Mouse (Mus musculus) CH12.LX (cell line): Measurements from ENCODE around the gene Cacnb4. TPM values are rescaled to one million over a fixed set of nuclear protein-coding genes. Genes with fewer than 3 reads are reported as not detected.

Experiments used
- DNase-seq: peaks from one replicate; pipeline ENCODE4 v3.0.0-alpha.2; 2013; ENCODE audit errors: extremely low read depth
- H3K27ac ChIP-seq: 2 replicates; pipeline ENCODE4 v1.5.1; 2012; ENCODE audit warnings: low read depth, mild to moderate bottlenecking, control low read depth, moderate library complexity; ENCODE audit not compliant: insufficient read depth
- H3K27me3 ChIP-seq: replicated peaks from 2 replicates; pipeline ENCODE3; 2012; ENCODE audit warnings: inconsistent platforms
- H3K36me3 ChIP-seq, 2 experiments: replicated peaks in 1 of 2; 2 replicates each; pipeline versions ENCODE3 to v1.6.1; 2012; ENCODE audit warnings: inconsistent platforms in 1 of 2, low read length in 1 of 2, mild to moderate bottlenecking in 1 of 2, mixed read lengths in 1 of 2, moderate library complexity in 1 of 2; ENCODE audit not compliant: control insufficient read depth in 1 of 2, insufficient read depth in 1 of 2
- H3K4me1 ChIP-seq, 2 experiments: 2 replicates each; pipeline ENCODE4 v1.6.1; 2012; ENCODE audit warnings: inconsistent platforms in 1 of 2, moderate library complexity in 1 of 2; ENCODE audit not compliant: insufficient read depth in 2 of 2, control insufficient read depth in 1 of 2
- H3K4me2 ChIP-seq: 2 replicates; pipeline ENCODE4 v1.6.1; 2012; ENCODE audit warnings: low read depth, mild to moderate bottlenecking, control low read depth; ENCODE audit not compliant: poor library complexity, insufficient read depth, severe bottlenecking
- H3K4me3 ChIP-seq, 3 experiments: fragments of 150-350 bp in 1 of 3; sonication (generic) in 1 of 3; replicated peaks in 1 of 3; 2 replicates each; pipeline versions ENCODE3 to v1.5.1; 2011 to 2012; ENCODE audit warnings: low read depth in 2 of 3, low read length in 2 of 3, mild to moderate bottlenecking in 2 of 3, moderate library complexity in 2 of 3, control low read depth in 1 of 3, improper control_type of control experiment in 1 of 3, inconsistent platforms in 1 of 3, mixed read lengths in 1 of 3; ENCODE audit not compliant: poor library complexity in 1 of 3
- H3K79me2 ChIP-seq: replicated peaks from 2 replicates; pipeline ENCODE4 v1.6.1; 2012; ENCODE audit warnings: mild to moderate bottlenecking, moderate library complexity; ENCODE audit not compliant: control insufficient read depth, poor library complexity, insufficient read depth, severe bottlenecking; ENCODE audit errors: extremely low read depth
- H3K9ac ChIP-seq: 2 replicates; pipeline ENCODE4 v1.6.1; 2012; ENCODE audit warnings: low read depth, mild to moderate bottlenecking, control low read depth, moderate library complexity; ENCODE audit not compliant: insufficient read depth
- H3K9me3 ChIP-seq: replicated peaks from 2 replicates; pipeline ENCODE3; 2012; ENCODE audit warnings: low read length, inconsistent platforms, mixed read lengths
- ELF1 ChIP-seq: IDR thresholded peaks from 2 replicates; pipeline ENCODE4 v1.6.1; 2014; ENCODE audit warnings: low read depth, mild to moderate bottlenecking, inconsistent platforms, low read length, improper control_type of control experiment
- ETS1 ChIP-seq: conservative IDR thresholded peaks from 2 replicates; pipeline ENCODE4 v1.6.1; 2012; ENCODE audit warnings: low read depth, mild to moderate bottlenecking, inconsistent platforms, low read length, improper control_type of control experiment, moderate library complexity
- GABPA ChIP-seq: IDR thresholded peaks from 2 replicates; pipeline ENCODE4 v1.6.1; 2012; ENCODE audit warnings: low read depth, low read length, improper control_type of control experiment, inconsistent platforms; ENCODE audit not compliant: insufficient replicate concordance
- IRF4 ChIP-seq: IDR thresholded peaks from 2 replicates; pipeline ENCODE4 v1.6.1; 2014; ENCODE audit warnings: low read depth, mild to moderate bottlenecking, inconsistent platforms, low read length, improper control_type of control experiment
- JUN ChIP-seq: IDR thresholded peaks from 2 replicates; pipeline ENCODE4 v1.6.1; 2011; ENCODE audit warnings: low read depth, mild to moderate bottlenecking, low read length, improper control_type of control experiment, moderate library complexity; ENCODE audit not compliant: insufficient read depth
- MAX ChIP-seq: IDR thresholded peaks from 2 replicates; pipeline ENCODE4 v1.6.1; 2011; ENCODE audit warnings: low read length, improper control_type of control experiment
- MAZ ChIP-seq: IDR thresholded peaks from 2 replicates; pipeline ENCODE4 v1.6.1; 2012; ENCODE audit warnings: low read depth, mild to moderate bottlenecking, inconsistent platforms, low read length, improper control_type of control experiment, moderate library complexity
- MXI1 ChIP-seq: IDR thresholded peaks from 2 replicates; pipeline ENCODE4 v1.6.1; 2011; ENCODE audit warnings: mild to moderate bottlenecking, low read depth, low read length, improper control_type of control experiment
- PAX5 ChIP-seq: IDR thresholded peaks from 2 replicates; pipeline ENCODE4 v1.6.1; 2012; ENCODE audit warnings: low read length, inconsistent platforms, mixed read lengths
- RAD21 ChIP-seq: IDR thresholded peaks from 2 replicates; pipeline ENCODE4 v1.6.1; 2011; ENCODE audit warnings: low read depth, mild to moderate bottlenecking, low read length, improper control_type of control experiment, moderate library complexity
- SMC3 ChIP-seq: IDR thresholded peaks from 2 replicates; pipeline ENCODE4 v1.6.1; 2011; ENCODE audit warnings: low read depth, low read length, improper control_type of control experiment
- TCF12 ChIP-seq: IDR thresholded peaks from 2 replicates; pipeline ENCODE4 v1.6.1; 2014; ENCODE audit warnings: low read depth, mild to moderate bottlenecking, inconsistent platforms, low read length, improper control_type of control experiment
- UBTF ChIP-seq: IDR thresholded peaks from 2 replicates; pipeline ENCODE4 v1.6.1; 2012; ENCODE audit warnings: low read depth, mild to moderate bottlenecking, inconsistent platforms, low read length, improper control_type of control experiment, moderate library complexity
- USF1 ChIP-seq: IDR thresholded peaks from 2 replicates; pipeline ENCODE4 v1.6.1; 2014; ENCODE audit warnings: low read depth, mild to moderate bottlenecking, inconsistent platforms, low read length, improper control_type of control experiment
- ZC3H11A ChIP-seq: IDR thresholded peaks from 2 replicates; pipeline ENCODE4 v1.6.1; 2012; ENCODE audit warnings: low read depth, mild to moderate bottlenecking, inconsistent platforms, low read length, improper control_type of control experiment
- ZMIZ1 ChIP-seq: IDR thresholded peaks from 2 replicates; pipeline ENCODE4 v1.6.1; 2012; ENCODE audit warnings: low read depth, mild to moderate bottlenecking, inconsistent platforms, low read length, improper control_type of control experiment
- dilution Hi-C: fragments of 300-500 bp; cut with MboI; formaldehyde crosslinking; loops from 2 replicates; pipeline ENCODE4 v1.14.3; 2020; ENCODE audit warnings: low sequenced_read_pairs; ENCODE audit not compliant: extremely low pct_unique_long_range_greater_than_20kb, extremely low pct_ligation_motif_present
- in situ Hi-C: fragments of 300-500 bp; cut with MboI; formaldehyde crosslinking; loops from 3 replicates; pipeline ENCODE4 v1.14.3; 2019; ENCODE audit warnings: low sequenced_read_pairs, low pct_ligation_motif_present, low pct_unique_long_range_greater_than_20kb, mixed read lengths
- polyA plus RNA-seq: library from polyadenylated mRNA; unstranded; fragments of >175 nt; gene quantifications from 2 replicates; pipeline ENCODE4 v1.2.1, GENCODE M21; 2012; ENCODE audit warnings: low read depth; ENCODE audit not compliant: insufficient read length
- total RNA-seq, 2 experiments: library from RNA; depleted of rRNA; stranded (reverse); fragments of 300-350 nt in 1 of 2; fragments of >200 nt in 1 of 2; gene quantifications; 2 replicates each; pipeline ENCODE4 v1.2.3; 2012 to 2014

Cacnb4 gene
- total and polyA plus RNA-seq, 3 experiments: 0.77 to 3.4 (median 1.5) TPM

DNA sequence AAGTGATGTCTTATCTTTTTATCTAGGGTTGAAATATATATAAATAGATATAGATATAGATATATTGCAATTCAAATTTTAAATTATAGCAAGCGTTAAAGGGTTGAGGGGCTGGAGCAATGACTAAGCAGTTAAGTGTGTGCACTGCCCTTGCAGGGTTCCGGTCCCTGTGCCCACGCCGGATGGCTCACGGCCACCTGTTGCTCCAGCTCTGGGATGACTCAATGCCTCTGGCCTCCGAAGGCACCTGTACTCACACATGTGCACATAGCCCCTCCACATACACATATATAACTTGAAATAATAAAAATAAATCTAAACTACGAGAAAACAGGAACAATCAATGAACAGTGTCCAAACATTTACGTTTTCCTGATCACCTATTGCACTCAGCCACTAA, 82.8 kb downstream of the Cacnb4 start:
- no peaks in the 10 kb centered on the region for H3K79me2 ChIP-seq
- no peaks in the 10 kb centered on the region for H3K9me3 ChIP-seq
- no peak overlapping the region for H3K27ac ChIP-seq
- no peak overlapping the region for H3K4me2 ChIP-seq
- H3K4me3 ChIP-seq: no peak overlapping the region
- no peak for DNase-seq
- no peaks in the 10 kb centered on the region for H3K27me3 ChIP-seq
- in situ Hi-C loops: loop anchor here (25.0 kb wide), 1 partner anchor 182 kb away; the partner anchor contains the start of gene Arl5a
- dilution Hi-C loops: no loop called here
- TF ChIP-seq RAD21 (no peak), ZMIZ1 (no peak), MAZ (no peak), GABPA (no peak)
- TF ChIP-seq, all 38 proteins: peak for 0
- Histone ChIP-seq H3K4me1 (peaks cover 0 to 12% of the 10 kb centered on the region in 2 experiments; a peak in 1 of 4 replicates), H3K36me3 (peaks cover 0 to 1% of the 10 kb centered on the region in 2 experiments), H3K9ac (no peak overlapping the region)

DNA sequence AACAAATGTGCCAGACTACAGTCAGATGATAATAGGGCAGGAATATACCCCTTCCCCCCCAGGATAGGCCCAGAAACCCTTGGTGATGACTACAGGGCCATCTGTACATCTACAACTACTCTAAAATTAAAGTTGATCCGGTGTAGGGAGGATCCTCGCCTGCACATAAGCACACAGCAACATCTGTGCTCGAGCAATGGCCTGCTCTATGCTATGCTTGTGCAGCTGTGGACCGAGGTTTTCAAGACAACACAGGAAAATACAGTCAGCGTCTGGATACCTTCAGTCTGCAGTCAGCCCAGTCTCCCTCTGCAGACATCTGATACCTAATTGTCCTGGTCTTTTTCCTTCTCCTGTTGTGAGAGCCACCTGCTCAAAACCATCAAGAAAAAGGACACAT, 83.4 kb downstream of the Cacnb4 start:
- in situ Hi-C loops (loop anchor here (25.0 kb wide), 1 partner anchor 181 kb away; the partner anchor contains the start of gene Arl5a), dilution Hi-C loops (no loop called here)
- TF ChIP-seq SMC3: no peak
- no peak for TF ChIP-seq ZMIZ1
- no peak for TF ChIP-seq UBTF
- TF ChIP-seq MAX: no peak
- TF ChIP-seq ETS1: no peak
- TF ChIP-seq ELF1: no peak
- TF ChIP-seq JUN: no peak
- TF ChIP-seq IRF4: no peak
- TF ChIP-seq PAX5: no peak
- no peak for TF ChIP-seq TCF12
- no peak for TF ChIP-seq USF1
- TF ChIP-seq MXI1: no peak
- TF ChIP-seq ZC3H11A: no peak
- no peak for DNase-seq
- Histone ChIP-seq H3K79me2 (no peaks in the 10 kb centered on the region), H3K36me3 (peaks cover 0 to 1% of the 10 kb centered on the region in 2 experiments), H3K9ac (no peak overlapping the region), H3K9me3 (no peaks in the 10 kb centered on the region), H3K4me1 (peaks cover 0 to 12% of the 10 kb centered on the region in 2 experiments; a peak in 1 of 4 replicates), H3K4me2 (no peak overlapping the region), H3K4me3 (no peak overlapping the region), H3K27me3 (no peaks in the 10 kb centered on the region), H3K27ac (no peak overlapping the region)
